Comparison of ENCODE assay signal across 18 mouse cellular contexts in genomic region chr19:32973130-32973529, GRCm38 (mm10).
DNase-seq lines count a peak whose midpoint lies in the region; TF ChIP-seq lines count a peak whose summit lies in the region.
"Had no signal": no experiment of that assay in that cellular context is flagged by ENCODE, and none has a peak within 500 bp of the region (broad histone marks: within the 10 kb centered on the region; RNA-seq: fewer than 3 reads in every experiment).

No protein-coding gene starts in this region.

- H3K27ac ChIP-seq in MEL (ENCODE audit: control insufficient read depth, low read depth, low read length): peak overlapping the region; percentile 89

- H3K4me1 ChIP-seq in MEL (ENCODE audit: control insufficient read depth in 1 of 2, insufficient read depth in 2 of 2, low read length in 2 of 2): peaks cover 35 to 53% of the 10 kb centered on the region in 2 experiments

- no peak overlapping the region; a peak in 1 of 4 replicates for H3K4me3 ChIP-seq in MEL (ENCODE audit: control insufficient read depth in 1 of 2, insufficient read depth in 1 of 2, low read depth in 2 of 2, low read length in 2 of 2)

- TF ChIP-seq EP300 in MEL (IDR thresholded peaks at IDR 0.05; ENCODE audit: low read depth in 1 of 2, low read length in 2 of 2): no peak; a peak in 1 of 4 replicates

- H3K79me2 ChIP-seq in MEL (ENCODE audit: control insufficient read depth, insufficient read depth, low read length, poor library complexity): no peaks in the 10 kb centered on the region

- H3K36me3 ChIP-seq in MEL (ENCODE audit: control insufficient read depth in 1 of 2, insufficient read depth in 2 of 2, low read length in 2 of 2): peaks cover 0 to 52% of the 10 kb centered on the region in 2 experiments; a peak in 2 of 4 replicates
- H3K36me3 ChIP-seq: G1E had no signal

- DNase-seq in heart, adult 11 months: peak; percentile 35
- no peak for DNase-seq in heart, adult 8-10 months (ENCODE audit: low spot score)
- no peak for DNase-seq in MEL (ENCODE audit: low read depth, low spot score)
- no peak for DNase-seq in kidney, postnatal 36 days
- DNase-seq: adrenal gland, adult 2 months; adrenal gland, adult 8-10 months; adrenal gland, postnatal 10 days; adrenal gland, postnatal 14 days; adrenal gland, postnatal 25 days; adrenal gland, postnatal 36 days; B cell, adult 2 months; cerebellum, adult 11 months; cerebellum, adult 11-12 months; cerebellum, adult 18-20 months; cerebellum, adult 2 months had no signal

- no peak for TF ChIP-seq CTCF in MEL (IDR thresholded peaks at IDR 0.05 in 2 of 3, conservative IDR thresholded peaks at IDR 0.05 in 1 of 3; ENCODE audit: control insufficient read depth in 1 of 3, insufficient read depth in 1 of 3, low read depth in 2 of 3, low read length in 3 of 3, poor library complexity in 1 of 3, severe bottlenecking in 1 of 3)

- TF ChIP-seq RAD21 in MEL (IDR thresholded peaks at IDR 0.05; ENCODE audit: low read depth, low read length): no peak

- no peaks in the 10 kb centered on the region for H3K27me3 ChIP-seq in MEL (ENCODE audit: control insufficient read depth in 1 of 2, insufficient read depth in 2 of 2, low read length in 2 of 2)
- H3K27me3 ChIP-seq: CH12.LX, Patski had no signal

- TF ChIP-seq POLR2A in MEL (IDR thresholded peaks at IDR 0.05; ENCODE audit: control insufficient read depth in 1 of 2, insufficient read depth in 1 of 2, low read depth in 1 of 2, low read length in 2 of 2, poor library complexity in 1 of 2): no peak

- H3K9ac ChIP-seq in MEL (ENCODE audit: control insufficient read depth, low read depth, low read length, poor library complexity, severe bottlenecking): peak overlapping the region; percentile 17; the same call in 1 of the 2 replicates

- no peaks in the 10 kb centered on the region for H3K9me3 ChIP-seq in MEL (replicated peaks; ENCODE audit: insufficient read depth, low read length)
- H3K9me3 ChIP-seq: G1E had no signal

TF ChIP-seq in MEL, 35 proteins besides CTCF, POLR2A, EP300 and RAD21:
- TF ChIP-seq MAX (IDR thresholded peaks at IDR 0.05; ENCODE audit: low read length) (peak; percentile 77), USF1 (IDR thresholded peaks at IDR 0.05; ENCODE audit: low read depth, low read length) (peak; percentile 74), CHD2 (IDR thresholded peaks at IDR 0.05; ENCODE audit: low read length) (no peak), SIN3A (IDR thresholded peaks at IDR 0.05; ENCODE audit: low read length) (peak; percentile 18; the same call in 1 of the 2 replicates), MYC (IDR thresholded peaks at IDR 0.05; ENCODE audit: low read depth, low read length) (peak; percentile 75; the same call in 1 of the 2 replicates), NELFE (IDR thresholded peaks at IDR 0.05; ENCODE audit: low read depth, low read length) (no peak), HCFC1 (IDR thresholded peaks at IDR 0.05; ENCODE audit: low read depth, low read length) (no peak), CHD1 (IDR thresholded peaks at IDR 0.05; ENCODE audit: low read depth, low read length) (no peak), MAFK (IDR thresholded peaks at IDR 0.05; ENCODE audit: borderline replicate concordance, low read depth, low read length) (no peak), MAZ (IDR thresholded peaks at IDR 0.05; ENCODE audit: low read depth, low read length) (0 out of 2 replicates have a peak, but pooled peaks have one; percentile 8), MXI1 (IDR thresholded peaks at IDR 0.05; ENCODE audit: low read depth, low read length) (peak; percentile 52), MEF2A (IDR thresholded peaks at IDR 0.05; ENCODE audit: extremely low read depth, insufficient replicate concordance, low read depth, low read length, poor library complexity, severe bottlenecking) (no peak), KAT2A (conservative IDR thresholded peaks at IDR 0.05; ENCODE audit: low read depth, low read length) (no peak), POLR2AphosphoS2 (IDR thresholded peaks at IDR 0.05; ENCODE audit: low read length) (no peak)
